Comparison of ENCODE assay signal across 20 mouse cellular contexts in the genomic region with DNA sequence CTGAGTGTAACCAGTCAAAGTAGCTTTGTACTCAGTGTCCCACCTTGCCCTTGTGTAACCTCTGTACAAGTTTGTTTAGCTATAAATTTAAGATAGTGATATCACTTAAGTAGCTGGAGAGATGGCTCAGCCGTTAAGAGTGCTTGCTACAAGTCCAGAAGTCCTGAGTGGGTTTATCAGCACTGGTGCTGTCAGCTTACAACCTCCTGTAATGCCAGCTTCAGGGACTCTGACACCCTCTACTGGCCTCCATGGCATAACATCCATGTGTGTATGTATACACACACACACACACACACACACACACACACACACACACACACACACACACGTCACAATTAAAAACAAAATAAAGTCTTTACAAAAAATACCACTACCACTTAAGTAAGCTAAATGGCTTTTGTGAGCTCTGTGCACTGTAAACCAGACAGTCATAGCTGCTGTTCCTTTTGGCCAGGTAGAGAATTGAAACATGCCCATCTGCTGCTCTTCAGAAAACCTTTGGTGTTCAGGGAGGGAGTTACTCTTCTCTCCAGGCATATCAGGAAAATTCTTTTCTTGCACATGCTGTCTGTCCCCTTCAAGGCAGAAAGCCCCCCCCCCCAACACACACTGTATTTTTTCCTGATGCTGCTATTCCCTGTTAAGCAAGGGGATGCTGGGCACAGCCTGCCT. TPM values are rescaled to one million over a fixed set of nuclear protein-coding genes. Genes with fewer than 3 reads are reported as not detected.
DNase-seq lines count a peak whose midpoint lies in the region; ATAC-seq and TF ChIP-seq lines count a peak whose summit lies in the region.
"Had no signal": no experiment of that assay in that cellular context is flagged by ENCODE, and none has a peak within 500 bp of the region (broad histone marks: within the 10 kb centered on the region; RNA-seq: fewer than 3 reads in every experiment).

No protein-coding gene starts in this region.

- H3K4me2 ChIP-seq in forebrain, postnatal 0 days (ENCODE audit: low read depth): no peak overlapping the region
- H3K4me2 ChIP-seq in forebrain, embryonic 14.5 days (ENCODE audit: low read length): no peak overlapping the region
- no peak overlapping the region for H3K4me2 ChIP-seq in lung, postnatal 0 days (replicated peaks; ENCODE audit: low read depth, low read length)
- H3K4me2 ChIP-seq in neural tube, embryonic 15.5 days: no peak overlapping the region
- H3K4me2 ChIP-seq: forebrain, embryonic 15.5 days; heart, embryonic 15.5 days had no signal

- DNase-seq in forebrain, postnatal 0 days: no peak
- DNase-seq in forebrain, embryonic 14.5 days (ENCODE audit: low spot score): no peak
- no peak for DNase-seq in lung, postnatal 0 days (ENCODE audit: low spot score)
- DNase-seq in lung, postnatal 14 days: no peak
- no peak for DNase-seq in limb, embryonic 10.5 days (ENCODE audit: low spot score)
- DNase-seq in thymus, postnatal 10 days (ENCODE audit: low spot score in 2 of 2): no peak
- DNase-seq: adrenal gland, postnatal 10 days; kidney, adult 2 months; kidney, postnatal 14 days; liver; liver, postnatal 0 days; lung, postnatal 36 days; thymus, adult 18-20 months had no signal

- H3K27me3 ChIP-seq in forebrain, postnatal 0 days (ENCODE audit: insufficient read depth, low read length): no peaks in the 10 kb centered on the region
- no peaks in the 10 kb centered on the region for H3K27me3 ChIP-seq in forebrain, embryonic 14.5 days (replicated peaks; ENCODE audit: control insufficient read depth, insufficient read depth, low read length)
- no peaks in the 10 kb centered on the region for H3K27me3 ChIP-seq in lung, postnatal 0 days (replicated peaks; ENCODE audit: insufficient read depth, low read length)
- no peaks in the 10 kb centered on the region for H3K27me3 ChIP-seq in limb, embryonic 10.5 days (ENCODE audit: low read depth, poor library complexity, severe bottlenecking)
- no peaks in the 10 kb centered on the region for H3K27me3 ChIP-seq in neural tube, embryonic 15.5 days (replicated peaks)
- H3K27me3 ChIP-seq: forebrain, embryonic 15.5 days; heart, embryonic 15.5 days had no signal

- H3K36me3 ChIP-seq in forebrain, postnatal 0 days (ENCODE audit: insufficient read depth): no peaks in the 10 kb centered on the region
- H3K36me3 ChIP-seq in forebrain, embryonic 14.5 days (ENCODE audit: control insufficient read depth, insufficient read depth, low read length): no peaks in the 10 kb centered on the region
- no peaks in the 10 kb centered on the region for H3K36me3 ChIP-seq in lung, postnatal 0 days (ENCODE audit: insufficient read depth, low read length)
- no peaks in the 10 kb centered on the region for H3K36me3 ChIP-seq in limb, embryonic 10.5 days
- no peaks in the 10 kb centered on the region for H3K36me3 ChIP-seq in neural tube, embryonic 15.5 days
- H3K36me3 ChIP-seq: embryonic facial prominence, embryonic 10.5 days; forebrain, embryonic 15.5 days; heart, embryonic 15.5 days had no signal

- no peak overlapping the region for H3K4me3 ChIP-seq in forebrain, postnatal 0 days (ENCODE audit: low read depth, low read length)
- H3K4me3 ChIP-seq in forebrain, embryonic 14.5 days (ENCODE audit: low read depth, low read length): no peak overlapping the region
- H3K4me3 ChIP-seq in lung, postnatal 0 days (ENCODE audit: low read depth, low read length): no peak overlapping the region
- H3K4me3 ChIP-seq in limb, embryonic 10.5 days: no peak overlapping the region
- H3K4me3 ChIP-seq in neural tube, embryonic 15.5 days (replicated peaks): no peak overlapping the region
- H3K4me3 ChIP-seq: embryonic facial prominence, embryonic 10.5 days; erythroblast, embryonic 14.5 days; forebrain, embryonic 15.5 days; heart, embryonic 15.5 days had no signal

- no peaks in the 10 kb centered on the region; the same call in 1 of the 2 replicates for H3K4me1 ChIP-seq in forebrain, postnatal 0 days (ENCODE audit: insufficient read depth)
- no peaks in the 10 kb centered on the region for H3K4me1 ChIP-seq in forebrain, embryonic 14.5 days (ENCODE audit: control insufficient read depth, insufficient read depth, low read length)
- H3K4me1 ChIP-seq in lung, postnatal 0 days (ENCODE audit: insufficient read depth, low read depth, low read length): no peaks in the 10 kb centered on the region
- H3K4me1 ChIP-seq in limb, embryonic 10.5 days: peaks cover 15% of the 10 kb centered on the region
- H3K4me1 ChIP-seq in neural tube, embryonic 15.5 days: peaks cover 14% of the 10 kb centered on the region
- H3K4me1 ChIP-seq: forebrain, embryonic 15.5 days; heart, embryonic 15.5 days had no signal

- 91% methylated on average over 2 of the region's 2 CpGs for WGBS in forebrain, postnatal 0 days
- 90% methylated on average over 2 of the region's 2 CpGs for WGBS in forebrain, embryonic 14.5 days
- 56% methylated on average over 2 of the region's 2 CpGs for WGBS in lung, postnatal 0 days
- WGBS in limb, embryonic 10.5 days: 94% methylated on average over 2 of the region's 2 CpGs
- WGBS in neural tube, embryonic 15.5 days: 90% methylated on average over 2 of the region's 2 CpGs

- H3K9me3 ChIP-seq in forebrain, postnatal 0 days (ENCODE audit: low read length): no peaks in the 10 kb centered on the region
- no peaks in the 10 kb centered on the region for H3K9me3 ChIP-seq in forebrain, embryonic 14.5 days (replicated peaks; ENCODE audit: control insufficient read depth, low read length)
- H3K9me3 ChIP-seq in lung, postnatal 0 days (ENCODE audit: low read length): no peaks in the 10 kb centered on the region
- H3K9me3 ChIP-seq in limb, embryonic 10.5 days (replicated peaks): no peaks in the 10 kb centered on the region
- no peaks in the 10 kb centered on the region for H3K9me3 ChIP-seq in neural tube, embryonic 15.5 days (replicated peaks)
- H3K9me3 ChIP-seq: embryonic facial prominence, embryonic 10.5 days; forebrain, embryonic 15.5 days; heart, embryonic 15.5 days had no signal

- H3K27ac ChIP-seq in forebrain, postnatal 0 days (ENCODE audit: low read depth, low read length): no peak overlapping the region
- H3K27ac ChIP-seq in forebrain, embryonic 14.5 days (ENCODE audit: low read depth, low read length): no peak overlapping the region
- H3K27ac ChIP-seq in lung, postnatal 0 days (ENCODE audit: low read length): no peak overlapping the region
- 0 out of 2 replicates have a peak overlapping the region, but pooled peaks have one; percentile 82 for H3K27ac ChIP-seq in limb, embryonic 10.5 days
- peak overlapping the region; percentile 46 for H3K27ac ChIP-seq in neural tube, embryonic 15.5 days (replicated peaks)
- H3K27ac ChIP-seq: forebrain, embryonic 15.5 days; heart, embryonic 15.5 days had no signal

- TF ChIP-seq EP300 in lung, postnatal 0 days (IDR thresholded peaks at IDR 0.05): no peak

- no peak overlapping the region for H3K9ac ChIP-seq in forebrain, postnatal 0 days
- H3K9ac ChIP-seq in forebrain, embryonic 14.5 days (ENCODE audit: low read length): no peak overlapping the region
- H3K9ac ChIP-seq in lung, postnatal 0 days (replicated peaks; ENCODE audit: low read depth): no peak overlapping the region
- H3K9ac ChIP-seq in neural tube, embryonic 15.5 days (replicated peaks): peak overlapping the region; percentile 34; the same call in 1 of the 2 replicates
- H3K9ac ChIP-seq: forebrain, embryonic 15.5 days; heart, embryonic 15.5 days; liver, postnatal 0 days had no signal

- peak; percentile 8; the same call in 1 of the 2 replicates for TF ChIP-seq CTCF in forebrain, postnatal 0 days (IDR thresholded peaks at IDR 0.05; ENCODE audit: low read depth)
- 0 out of 2 replicates have a peak, but pooled peaks have one; percentile 1 for TF ChIP-seq CTCF in lung, postnatal 0 days (IDR thresholded peaks at IDR 0.05)

- no peak for ATAC-seq in forebrain, postnatal 0 days
- no peak for ATAC-seq in forebrain, embryonic 14.5 days
- no peak for ATAC-seq in lung, postnatal 0 days
- ATAC-seq in neural tube, embryonic 15.5 days (ENCODE audit: low FRiP score): no peak
- no peak for ATAC-seq in frontal cortex, adult (ENCODE audit: low TSS enrichment)
- ATAC-seq: forebrain, embryonic 15.5 days; liver, postnatal 0 days had no signal

RNA-seq across cellular contexts. Expression of gene Lipc, which starts 10.9 kb away (rescaled TPM):
- 0.08 and 0.81 TPM in 2 replicates for total RNA-seq in forebrain, postnatal 0 days (2014; rRNA removed)
- 0.16 and 0.29 TPM in 2 replicates for polyA plus RNA-seq in forebrain, postnatal 0 days (2015; fragmentation: Nextera tagmentation; extraction: Ambion mirVana)
- polyA plus RNA-seq in forebrain, embryonic 14.5 days (2014; fragmentation: Nextera tagmentation; extraction: Ambion mirVana): 0.38 TPM in 1 of 2 replicates, not detected in the other
- polyA plus RNA-seq in lung, postnatal 0 days (2015; fragmentation: Nextera tagmentation; extraction: Ambion mirVana): 0.21 and 0.31 TPM in 2 replicates
- not detected in 2 replicates for polyA plus RNA-seq in limb, embryonic 10.5 days (2016; fragmentation: Nextera tagmentation; extraction: Ambion mirVana)
- polyA plus RNA-seq in neural tube, embryonic 15.5 days (2015; fragmentation: Nextera tagmentation; extraction: Ambion mirVana): 0.35 TPM in 1 of 2 replicates, not detected in the other
- total RNA-seq: gastrocnemius, adult 18-20 months had no signal
- polyA plus RNA-seq: embryonic facial prominence, embryonic 10.5 days; forebrain, embryonic 15.5 days had no signal

Comparison
In these comparisons a context has a peak if more than half of its experiments do, and no peak if none do; other contexts are left out.
1. H3K27ac ChIP-seq: peak in limb, embryonic 10.5 days (single experiment) and neural tube, embryonic 15.5 days (single experiment); none in forebrain, postnatal 0 days (single experiment), forebrain, embryonic 14.5 days (single experiment) and lung, postnatal 0 days (single experiment).